Mouse (Mus musculus): ENCODE results near the gene Pate3. TPM values are rescaled to one million over a fixed set of nuclear protein-coding genes. Genes with fewer than 3 reads are reported as not detected.

Gene Pate3
- not detected in 2 replicates for polyA plus RNA-seq (2012; rRNA removed)

GRCm38 (mm10) chr9:35648102-35648501 is at the start of gene Pate3:
Gene Pate3 (minus strand): TSS chr9:35648202.

GRCm38 (mm10) chr9:35687013-35687412 is 39.0 kb upstream of the Pate3 start, which contains the start of gene Pate1:
Gene Pate1 (minus strand): TSS chr9:35687390.

GRCm38 (mm10) chr9:35611841-35612240 is 36.2 kb downstream of the Pate3 start, which contains the start of gene Pate4:
Gene Pate4 (minus strand): TSS chr9:35611941.

Other genes with a start within 250 kb of the Pate3 start
- 12.6 and 16.5 TPM in 2 replicates for gene Cdon, start 227.1 kb downstream of the Pate3 start, polyA plus RNA-seq (2012; rRNA removed)
- not detected in 2 replicates for gene Gm1113, start 129.9 kb downstream of the Pate3 start, polyA plus RNA-seq (2012; rRNA removed)
- gene Ddx25, start 89.7 kb downstream of the Pate3 start, polyA plus RNA-seq (2012; rRNA removed) = 0.08 and 0.18 TPM in 2 replicates
- gene Pus3, start 89.6 kb downstream of the Pate3 start, polyA plus RNA-seq (2012; rRNA removed) = 1.1 and 1.2 TPM in 2 replicates
- gene Pate2, start 77.9 kb downstream of the Pate3 start, polyA plus RNA-seq (2012; rRNA removed) = 0.08 TPM in 1 of 2 replicates, not detected in the other
- gene Hyls1, start 77.8 kb downstream of the Pate3 start, polyA plus RNA-seq (2012; rRNA removed) = 1.2 and 1.6 TPM in 2 replicates
- gene Pate4, start 36.3 kb downstream of the Pate3 start, polyA plus RNA-seq (2012; rRNA removed) = not detected in 2 replicates
- not detected in 2 replicates for gene Pate1, start 39.2 kb upstream of the Pate3 start, polyA plus RNA-seq (2012; rRNA removed)
- not detected in 2 replicates for gene Gm17677, start 92.8 kb upstream of the Pate3 start, polyA plus RNA-seq (2012; rRNA removed)
- gene Gm17727, start 129.9 kb upstream of the Pate3 start, polyA plus RNA-seq (2012; rRNA removed) = not detected in 2 replicates
- gene Gm27235, start 141.9 kb upstream of the Pate3 start, polyA plus RNA-seq (2012; rRNA removed) = not detected in 2 replicates
- not detected in 2 replicates for gene D730048I06Rik, start 141.9 kb upstream of the Pate3 start, polyA plus RNA-seq (2012; rRNA removed)
- not detected in 2 replicates for gene 9230110F15Rik, start 195.9 kb upstream of the Pate3 start, polyA plus RNA-seq (2012; rRNA removed)

All from ovary, adult 2 months (tissue).